Mouse (Mus musculus) embryonic facial prominence, embryonic 10.5 days (tissue): ENCODE data around the gene Pnp. TPM values are rescaled to one million over a fixed set of nuclear protein-coding genes. Genes with fewer than 3 reads are reported as not detected.
"Not testable (repeated sequence)": the region's sequence is repeated elsewhere in the genome, so short reads cannot be mapped to it uniquely, and the experiment has no call there.

Experiments
- DNase-seq: peaks from one replicate; pipeline ENCODE4 v3.0.0-alpha.2; 2017; ENCODE audit warnings: low spot score
- H3K27ac ChIP-seq: fragments of 300-500 bp; sonication (generic); replicated peaks from 2 replicates; pipeline ENCODE4 v1.5.1; 2016; ENCODE audit warnings: mild to moderate bottlenecking
- H3K27me3 ChIP-seq: fragments of 300-500 bp; sonication (generic); replicated peaks from 2 replicates; pipeline ENCODE4 v1.6.1; 2016; ENCODE audit warnings: low read depth, mild to moderate bottlenecking; ENCODE audit not compliant: poor library complexity, severe bottlenecking
- H3K36me3 ChIP-seq: fragments of 300-500 bp; sonication (generic); replicated peaks from 2 replicates; pipeline ENCODE4 v1.6.1; 2016; ENCODE audit warnings: mild to moderate bottlenecking, moderate library complexity
- H3K4me1 ChIP-seq: fragments of 300-500 bp; sonication (generic); 2 replicates; pipeline ENCODE4 v1.6.1; 2016
- H3K4me3 ChIP-seq: fragments of 300-500 bp; sonication (generic); 2 replicates; pipeline ENCODE4 v1.5.1; 2016; ENCODE audit warnings: mild to moderate bottlenecking, moderate library complexity
- H3K9me3 ChIP-seq: fragments of 300-500 bp; sonication (generic); 2 replicates; pipeline ENCODE4 v1.6.1; 2016; ENCODE audit warnings: mild to moderate bottlenecking
- WGBS: fragments of 180-500 bp; shearing (Covaris S2); methylation state at CpG from one replicate; pipeline ENCODE4 v1.1.7; 2016; 5-methylcytosine and 5-hydroxymethylcytosine counted together
- polyA plus RNA-seq: library from polyadenylated mRNA; unstranded; fragments of >200 nt; fragmentation: Nextera tagmentation; extraction: Ambion mirVana; gene quantifications from 2 replicates; pipeline ENCODE4 v1.2.1, GENCODE M21; 2016

Pnp gene
- polyA plus RNA-seq, 1 experiment from 2014 or later, result 74.5 TPM

DNA sequence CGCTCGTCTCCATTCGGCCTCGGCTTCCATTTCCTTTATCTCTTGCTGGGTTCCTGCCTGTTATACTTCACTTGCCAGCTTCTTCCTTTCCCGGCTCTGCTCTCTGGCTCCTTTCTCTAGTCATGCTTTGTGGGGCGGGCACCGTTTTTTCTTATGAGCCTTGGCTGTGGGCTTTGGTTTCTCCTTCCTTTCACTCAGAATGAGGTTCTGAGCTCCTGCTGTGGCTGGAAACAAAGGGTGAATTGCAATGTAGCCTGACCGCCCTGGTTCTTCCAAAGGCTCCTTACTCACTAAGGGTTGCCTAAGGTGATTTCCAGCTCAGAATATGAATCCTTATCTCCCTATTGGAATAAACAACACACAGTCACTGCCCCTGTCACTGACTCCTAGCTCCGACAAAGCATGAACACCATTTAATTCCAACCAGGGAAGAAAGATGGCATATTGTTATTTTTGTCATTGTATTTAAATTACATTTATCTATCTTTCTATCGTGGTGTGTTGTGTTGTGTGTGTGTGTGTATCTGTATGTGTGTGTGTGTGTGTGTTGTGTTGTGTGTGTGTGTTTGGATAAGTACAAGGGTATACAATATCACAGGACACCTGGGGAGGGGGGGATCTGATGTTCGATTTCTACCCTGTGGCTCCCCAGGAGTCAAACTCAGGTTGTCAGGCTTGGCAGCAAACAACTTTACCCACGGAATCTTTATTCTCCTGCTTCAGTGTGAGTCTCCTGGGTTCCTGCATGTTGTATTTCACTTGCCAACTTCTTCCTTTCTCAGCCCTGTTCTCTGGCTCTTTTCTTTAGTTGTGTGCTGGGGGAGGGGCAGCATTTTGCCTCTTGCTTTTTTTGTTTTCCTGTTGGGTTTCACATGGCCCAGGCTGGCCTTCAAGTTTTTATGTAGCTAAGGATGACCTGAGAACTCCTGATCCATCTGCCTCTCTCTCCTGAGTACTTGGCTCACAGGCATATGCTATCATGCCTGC lies 39.0 kb downstream of the Pnp start:
- DNase-seq, result no peak
- 24% methylated on average over 12 of the region's 12 CpGs for WGBS
- Histone ChIP-seq H3K27me3 (no peaks in the 10 kb centered on the region), H3K36me3 (no peaks in the 10 kb centered on the region), H3K9me3 (no peaks in the 10 kb centered on the region), H3K4me3 (no peak overlapping the region), H3K27ac (peak overlapping the region; percentile 24; the same call in 1 of the 2 replicates), H3K4me1 (peaks cover 12% of the 10 kb centered on the region; the same call in 1 of the 2 replicates)

DNA sequence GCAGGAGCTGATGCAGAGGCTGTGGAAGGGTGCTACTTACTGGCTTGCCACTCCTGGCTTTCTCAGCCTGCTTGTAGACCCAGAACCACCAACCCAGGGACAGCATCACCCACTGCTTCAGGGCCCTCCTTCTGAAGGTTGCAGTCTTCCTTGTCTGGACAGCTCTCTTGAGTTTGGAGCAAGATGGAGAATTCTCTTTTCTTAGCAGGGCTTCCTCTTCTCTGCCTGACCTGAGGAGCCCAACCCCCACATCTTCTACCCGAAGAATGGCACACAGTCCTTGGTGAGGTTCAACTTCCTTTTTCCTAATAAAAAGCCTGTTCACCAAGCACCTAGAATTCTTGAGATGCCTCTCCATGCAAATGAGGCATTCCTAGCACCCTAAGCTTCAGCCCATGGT lies 39.9 kb downstream of the Pnp start:
- Histone ChIP-seq H3K4me1 (peaks cover 12% of the 10 kb centered on the region; the same call in 1 of the 2 replicates), H3K36me3 (no peaks in the 10 kb centered on the region), H3K9me3 (no peaks in the 10 kb centered on the region), H3K4me3 (no peak overlapping the region), H3K27ac (no peak overlapping the region), H3K27me3 (0 out of 2 replicates have a peak, but pooled peaks cover 3% of the 10 kb centered on the region)
- no peak for DNase-seq
- 63% methylated on average over 1 of the region's 1 CpGs for WGBS

DNA sequence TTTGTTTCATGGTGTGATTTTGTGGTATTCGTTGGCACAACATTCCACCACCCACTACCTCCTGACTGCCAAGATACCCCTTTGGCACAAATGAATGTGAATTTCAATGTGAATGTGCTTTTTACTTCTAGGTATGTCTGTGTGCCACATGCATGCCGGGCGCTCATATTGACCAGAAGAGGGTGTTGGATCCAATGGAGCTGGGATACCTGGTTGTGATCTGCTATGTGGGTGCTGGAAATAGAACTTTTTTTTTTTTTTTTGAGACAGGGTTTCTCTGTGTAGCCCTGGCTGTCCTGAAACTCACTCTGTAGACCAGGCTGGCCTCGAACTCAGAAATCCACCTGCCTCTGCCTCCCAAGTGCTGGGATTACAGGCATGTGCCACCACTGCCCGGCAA lies 42.2 kb downstream of the Pnp start:
- not testable (repeated sequence) for H3K27me3 ChIP-seq, DNase-seq, H3K36me3 ChIP-seq, H3K27ac ChIP-seq, H3K9me3 ChIP-seq, H3K4me3 ChIP-seq
- H3K4me1 ChIP-seq, result peaks cover 23% of the 10 kb centered on the region
- WGBS, result 83% methylated on average over 5 of the region's 5 CpGs

DNA sequence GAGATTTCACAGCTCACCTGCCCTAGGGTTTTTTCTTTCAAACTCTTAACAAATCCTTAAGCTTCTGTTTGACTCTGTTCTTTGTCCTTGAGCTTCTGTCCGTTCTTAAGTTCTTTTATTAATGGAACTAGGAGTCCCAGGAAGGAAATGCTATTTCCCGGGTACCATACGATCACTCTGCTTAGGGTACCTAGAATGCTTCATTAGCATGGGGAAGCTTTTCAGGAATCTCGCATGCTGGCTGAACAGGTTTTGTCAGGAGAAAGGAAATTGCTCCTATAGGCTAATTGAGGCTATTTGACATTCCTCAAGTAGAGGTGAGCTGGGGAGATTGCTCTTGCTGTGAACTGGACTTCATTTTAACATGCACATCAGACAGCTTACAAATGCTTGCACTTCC lies 42.8 kb downstream of the Pnp start:
- Histone ChIP-seq H3K27ac (no peak overlapping the region), H3K4me1 (peaks cover 23% of the 10 kb centered on the region), H3K27me3 (0 out of 2 replicates have a peak, but pooled peaks cover 3% of the 10 kb centered on the region), H3K4me3 (no peak overlapping the region), H3K9me3 (no peaks in the 10 kb centered on the region), H3K36me3 (no peaks in the 10 kb centered on the region)
- WGBS, result 49% methylated on average over 4 of the region's 4 CpGs
- DNase-seq, result no peak

DNA sequence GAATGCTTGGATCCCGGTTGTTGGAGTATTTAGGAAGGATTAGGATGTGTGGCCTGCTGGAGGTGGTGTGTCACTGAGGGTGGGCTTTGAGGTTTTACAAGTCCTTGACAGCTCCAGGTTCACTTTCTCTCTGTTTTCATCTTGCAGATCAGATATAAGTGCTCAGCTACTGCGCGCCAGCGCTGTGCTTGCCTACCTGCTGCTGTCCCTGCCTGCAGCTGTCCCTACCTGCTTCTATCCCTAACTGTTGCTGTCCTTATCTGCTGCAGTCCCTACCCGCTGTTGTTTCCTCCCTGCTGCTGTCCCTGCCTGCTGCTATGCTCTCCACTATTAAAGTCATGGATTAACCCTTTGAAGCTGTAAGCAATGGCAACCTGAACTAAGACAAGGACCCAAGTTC lies 44.1 kb downstream of the Pnp start:
- Histone ChIP-seq H3K4me1 (peaks cover 14% of the 10 kb centered on the region), H3K9me3 (no peaks in the 10 kb centered on the region), H3K4me3 (no peak overlapping the region), H3K27ac (no peak overlapping the region), H3K36me3 (no peaks in the 10 kb centered on the region), H3K27me3 (0 out of 2 replicates have a peak, but pooled peaks cover 3% of the 10 kb centered on the region)
- WGBS, result 47% methylated on average over 5 of the region's 5 CpGs
- DNase-seq, result no peak

DNA sequence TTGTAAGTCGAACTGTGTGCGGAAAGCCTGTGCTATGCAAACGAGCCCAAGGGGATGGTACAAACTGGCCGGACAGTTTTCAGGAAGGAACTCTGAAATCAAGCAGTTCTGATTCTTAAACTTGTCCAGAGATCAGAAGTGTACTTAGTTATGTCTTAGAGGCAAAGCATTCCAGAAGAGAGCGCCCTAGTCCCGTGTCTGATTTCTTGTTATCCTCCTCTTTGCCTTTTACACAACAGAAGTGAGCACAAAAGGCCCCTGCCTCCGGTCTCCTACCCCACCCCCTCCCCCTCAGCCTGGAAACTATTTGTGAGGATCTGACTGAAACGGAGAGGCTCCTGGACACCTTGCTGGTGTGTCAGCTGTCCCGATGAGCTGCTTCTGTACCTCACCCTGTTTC lies 45.8 kb downstream of the Pnp start:
- Histone ChIP-seq H3K4me3 (no peak overlapping the region), H3K27ac (peak overlapping the region; percentile 45; the same call in 1 of the 2 replicates), H3K4me1 (peaks cover 10% of the 10 kb centered on the region), H3K36me3 (no peaks in the 10 kb centered on the region), H3K9me3 (no peaks in the 10 kb centered on the region), H3K27me3 (0 out of 2 replicates have a peak, but pooled peaks cover 3% of the 10 kb centered on the region)
- WGBS, result 21% methylated on average over 9 of the region's 9 CpGs
- peak; percentile 49 for DNase-seq

DNA sequence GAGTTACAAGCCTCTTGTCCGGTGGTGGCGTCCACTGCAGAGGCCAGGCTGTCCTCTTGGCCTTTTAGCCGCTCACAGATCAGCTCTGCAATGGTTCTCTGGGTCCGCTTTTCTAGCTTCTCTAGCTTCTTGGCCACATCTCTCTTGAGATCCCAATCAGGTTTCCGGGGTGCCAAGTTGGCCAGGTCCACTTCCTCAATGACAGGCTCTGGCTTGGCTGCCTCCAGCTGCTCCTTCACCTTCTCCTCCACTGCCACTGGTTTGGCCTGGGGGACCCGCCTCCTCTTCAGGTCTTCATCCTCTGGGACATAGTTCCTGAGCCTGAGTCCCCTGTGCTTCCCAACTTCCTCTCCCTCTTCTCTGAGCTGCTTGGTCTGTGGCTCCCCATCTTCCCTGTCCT lies 47.6 kb downstream of the Pnp start:
- not testable (repeated sequence) for H3K9me3 ChIP-seq, DNase-seq, H3K27ac ChIP-seq, H3K27me3 ChIP-seq, H3K36me3 ChIP-seq, H3K4me3 ChIP-seq
- H3K4me1 ChIP-seq, result peaks cover 10% of the 10 kb centered on the region
- WGBS, result 93% methylated on average over 6 of the region's 6 CpGs

DNA sequence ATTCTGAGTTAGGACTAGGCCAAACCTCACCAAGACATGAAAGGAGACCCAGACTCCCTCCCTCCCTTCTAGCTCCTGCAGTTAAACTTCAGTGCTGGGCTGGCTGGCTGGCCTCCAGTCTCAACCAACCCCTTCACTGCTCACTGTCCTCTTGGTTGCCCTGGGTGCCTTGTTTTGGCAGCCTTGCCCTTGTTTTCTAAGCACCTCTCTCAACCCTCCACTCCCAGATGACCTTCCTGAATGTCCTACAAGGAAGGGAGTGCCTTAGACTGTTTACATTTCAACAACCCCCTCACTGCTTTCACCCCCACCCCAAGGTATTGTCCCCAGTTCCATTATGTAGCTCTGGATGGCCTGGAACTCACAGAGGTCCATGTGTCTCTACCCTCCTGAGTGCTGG lies 48.7 kb downstream of the Pnp start:
- peaks cover 10% of the 10 kb centered on the region for H3K4me1 ChIP-seq
- H3K27ac ChIP-seq, result no peak overlapping the region
- H3K36me3 ChIP-seq, result no peaks in the 10 kb centered on the region
- 0 out of 2 replicates have a peak, but pooled peaks cover 3% of the 10 kb centered on the region for H3K27me3 ChIP-seq
- no peak overlapping the region for H3K4me3 ChIP-seq
- DNase-seq, result no peak
- H3K9me3 ChIP-seq, result no peaks in the 10 kb centered on the region

DNA sequence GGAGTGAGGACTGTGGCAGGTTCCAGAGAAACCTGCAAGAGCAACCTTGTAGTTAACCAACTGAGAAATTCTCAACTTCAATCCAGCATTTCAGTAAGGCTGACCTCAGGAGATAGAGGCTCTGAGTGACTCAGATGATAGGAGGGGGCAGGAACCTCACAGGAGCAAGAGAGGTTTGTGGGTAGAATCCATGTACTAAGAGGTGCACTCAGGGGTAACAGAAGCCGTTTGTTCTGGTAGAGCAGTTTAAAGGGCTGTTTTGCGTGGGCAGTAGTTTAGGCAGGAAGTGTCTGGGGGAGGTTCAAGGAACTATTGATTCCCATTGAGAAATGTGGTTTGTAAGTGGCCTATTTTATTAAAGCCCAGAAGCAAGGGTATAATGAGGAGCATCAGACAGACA lies 50.3 kb downstream of the Pnp start:
- peaks cover 9% of the 10 kb centered on the region for H3K4me1 ChIP-seq
- H3K27me3 ChIP-seq, result no peaks in the 10 kb centered on the region
- WGBS, result 36% methylated on average over 2 of the region's 2 CpGs
- H3K36me3 ChIP-seq, result no peaks in the 10 kb centered on the region
- no peak overlapping the region for H3K4me3 ChIP-seq
- H3K9me3 ChIP-seq, result no peaks in the 10 kb centered on the region
- no peak for DNase-seq
- H3K27ac ChIP-seq, result no peak overlapping the region

DNA sequence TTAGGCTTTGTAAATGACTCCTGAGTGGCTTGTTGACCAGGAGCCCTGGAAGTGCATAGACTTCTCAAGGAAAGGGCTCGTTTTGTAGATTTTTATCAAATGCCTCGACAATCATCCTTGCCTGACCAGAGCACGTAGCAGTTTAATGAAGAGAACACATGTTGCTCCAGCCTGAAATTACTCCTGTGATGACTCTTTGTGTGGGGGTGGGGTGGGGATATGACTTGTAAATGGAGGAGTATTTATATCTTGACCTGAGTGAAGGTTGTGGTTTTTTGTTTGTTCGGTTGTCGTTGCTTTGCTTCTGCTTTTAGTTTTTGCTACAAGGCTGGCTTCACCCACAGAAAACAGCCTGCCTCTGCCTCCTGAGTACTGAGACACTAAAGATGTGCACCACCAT lies 51.0 kb downstream of the Pnp start:
- no peaks in the 10 kb centered on the region for H3K36me3 ChIP-seq
- 83% methylated on average over 5 of the region's 5 CpGs for WGBS
- H3K4me3 ChIP-seq, result no peak overlapping the region
- no peaks in the 10 kb centered on the region for H3K9me3 ChIP-seq
- peaks cover 2% of the 10 kb centered on the region for H3K4me1 ChIP-seq
- H3K27ac ChIP-seq, result no peak overlapping the region
- no peak for DNase-seq
- H3K27me3 ChIP-seq, result no peaks in the 10 kb centered on the region

DNA sequence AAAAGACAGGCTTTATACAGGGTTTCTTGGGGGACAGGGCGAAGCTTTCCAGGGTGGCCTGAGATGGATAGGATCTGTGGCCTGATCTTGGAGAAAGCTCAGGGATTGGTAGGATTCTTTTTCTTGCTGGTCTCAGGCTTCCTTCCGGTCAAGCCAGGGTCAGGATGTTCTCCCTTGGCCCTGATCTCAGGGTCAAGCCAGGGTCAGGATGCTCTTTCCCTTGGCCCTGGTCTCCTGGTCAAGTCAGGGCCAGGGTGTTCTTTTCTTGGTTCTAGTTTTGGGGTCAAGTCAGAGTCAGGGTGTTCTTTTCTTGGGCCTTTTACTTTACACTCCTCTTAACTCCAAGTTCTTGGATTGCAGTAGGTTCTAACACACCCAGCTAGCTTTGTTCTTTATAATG lies 56.8 kb downstream of the Pnp start:
- no peak overlapping the region for H3K27ac ChIP-seq
- no peaks in the 10 kb centered on the region for H3K4me1 ChIP-seq
- H3K27me3 ChIP-seq, result no peaks in the 10 kb centered on the region
- H3K36me3 ChIP-seq, result no peaks in the 10 kb centered on the region
- H3K4me3 ChIP-seq, result no peak overlapping the region
- 83% methylated on average over 2 of the region's 2 CpGs for WGBS
- no peak for DNase-seq
- H3K9me3 ChIP-seq, result no peaks in the 10 kb centered on the region

DNA sequence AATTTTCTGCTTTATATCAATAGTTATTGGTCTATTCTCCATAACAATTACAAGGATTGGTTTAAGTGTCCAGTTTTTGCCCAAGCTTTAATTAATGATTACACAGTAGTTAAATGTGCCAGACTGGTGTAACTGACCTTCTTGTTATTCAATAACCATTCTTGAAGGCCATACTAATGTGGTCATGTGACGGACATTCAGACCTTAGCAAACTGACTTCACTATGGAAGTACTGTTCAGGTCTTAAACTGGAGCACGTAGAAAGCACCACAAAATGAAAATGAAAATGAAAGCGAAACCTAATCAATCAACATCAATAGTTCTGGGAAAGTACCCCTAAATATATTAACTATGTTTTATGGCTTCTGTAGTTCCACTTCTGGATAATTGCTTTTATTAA lies 60.2 kb downstream of the Pnp start:
- WGBS, result 90% methylated on average over 3 of the region's 3 CpGs
- no peak overlapping the region for H3K4me3 ChIP-seq

DNA sequence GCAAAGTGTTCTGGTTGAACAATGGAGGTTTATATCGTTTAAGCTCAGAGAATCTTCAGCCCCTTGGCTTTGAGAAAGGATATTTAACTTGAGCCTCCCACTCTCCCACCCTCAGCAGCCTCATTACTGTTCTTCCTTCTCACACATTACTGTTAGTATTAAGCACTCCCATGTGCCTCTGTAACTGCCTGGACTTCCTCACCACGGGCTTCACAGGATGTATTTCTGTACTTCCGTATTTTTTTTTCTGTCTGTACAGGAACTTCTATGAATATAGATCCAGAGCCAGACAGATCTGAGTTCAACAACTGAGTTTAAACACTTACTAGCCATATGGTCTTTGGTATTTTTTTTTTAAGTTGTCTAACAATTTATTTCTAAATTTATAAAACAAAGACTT lies 66.2 kb downstream of the Pnp start:
- Histone ChIP-seq H3K4me3 (no peak overlapping the region), H3K27me3 (no peaks in the 10 kb centered on the region), H3K9me3 (no peaks in the 10 kb centered on the region), H3K4me1 (no peaks in the 10 kb centered on the region; the same call in 1 of the 2 replicates), H3K27ac (no peak overlapping the region), H3K36me3 (no peaks in the 10 kb centered on the region)
- WGBS, result 79% methylated on average over 3 of the region's 3 CpGs
- no peak for DNase-seq

More for the DNA sequence above, 60.2 kb downstream of the Pnp start:
- no peak for DNase-seq
- H3K27me3 ChIP-seq, result no peaks in the 10 kb centered on the region
- H3K36me3 ChIP-seq, result no peaks in the 10 kb centered on the region
- no peaks in the 10 kb centered on the region for H3K9me3 ChIP-seq
- H3K27ac ChIP-seq, result no peak overlapping the region
- H3K4me1 ChIP-seq, result no peaks in the 10 kb centered on the region
